Mouse (Mus musculus) neural tube, embryonic 13.5 days (tissue): ENCODE results near the gene Cd34. TPM values are rescaled to one million over a fixed set of nuclear protein-coding genes. Genes with fewer than 3 reads are reported as not detected.

Source experiments
- ATAC-seq: fragments of 200-750 bp; cut with Nextera tagmentation; 2 replicates; pipeline ENCODE4 v1.8.0; 2017; ENCODE audit warnings: low read depth, mild to moderate bottlenecking, moderate TSS enrichment, moderate library complexity
- H3K27ac ChIP-seq: fragments of 300-500 bp; sonication (generic); replicated peaks from 2 replicates; pipeline ENCODE4 v1.5.1; 2015; ENCODE audit warnings: moderate library complexity, mild to moderate bottlenecking, inconsistent platforms
- H3K27me3 ChIP-seq: fragments of 300-500 bp; sonication (generic); 2 replicates; pipeline ENCODE4 v1.6.1; 2015; ENCODE audit warnings: mild to moderate bottlenecking, inconsistent platforms
- H3K36me3 ChIP-seq: fragments of 300-500 bp; sonication (generic); 2 replicates; pipeline ENCODE4 v1.6.1; 2015; ENCODE audit warnings: mild to moderate bottlenecking, inconsistent platforms
- H3K4me1 ChIP-seq: fragments of 300-500 bp; sonication (generic); replicated peaks from 2 replicates; pipeline ENCODE4 v1.6.1; 2015; ENCODE audit warnings: inconsistent platforms
- H3K4me2 ChIP-seq: fragments of 300-500 bp; sonication (generic); 2 replicates; pipeline ENCODE4 v1.6.1; 2015; ENCODE audit warnings: inconsistent platforms, mild to moderate bottlenecking, moderate library complexity
- H3K4me3 ChIP-seq: fragments of 300-500 bp; sonication (generic); 2 replicates; pipeline ENCODE4 v1.5.1; 2015; ENCODE audit warnings: mild to moderate bottlenecking, inconsistent platforms
- H3K9ac ChIP-seq: fragments of 300-500 bp; sonication (generic); 2 replicates; pipeline ENCODE4 v1.6.1; 2015; ENCODE audit warnings: moderate library complexity, mild to moderate bottlenecking, inconsistent platforms
- H3K9me3 ChIP-seq: fragments of 300-500 bp; sonication (generic); 2 replicates; pipeline ENCODE4 v1.6.1; 2016; ENCODE audit warnings: inconsistent platforms
- WGBS: fragments of 180-500 bp; shearing (Covaris S2); methylation state at CpG from one replicate; pipeline ENCODE4 v1.1.7; 2015; 5-methylcytosine and 5-hydroxymethylcytosine counted together
- polyA plus RNA-seq: library from polyadenylated mRNA; unstranded; fragments of >200 nt; fragmentation: Nextera tagmentation; extraction: Ambion mirVana; gene quantifications from 2 replicates; pipeline ENCODE4 v1.2.1, GENCODE M21; 2015

The Cd34 gene
- polyA plus RNA-seq, 1 experiment from 2014 or later, result 40.9 TPM

DNA sequence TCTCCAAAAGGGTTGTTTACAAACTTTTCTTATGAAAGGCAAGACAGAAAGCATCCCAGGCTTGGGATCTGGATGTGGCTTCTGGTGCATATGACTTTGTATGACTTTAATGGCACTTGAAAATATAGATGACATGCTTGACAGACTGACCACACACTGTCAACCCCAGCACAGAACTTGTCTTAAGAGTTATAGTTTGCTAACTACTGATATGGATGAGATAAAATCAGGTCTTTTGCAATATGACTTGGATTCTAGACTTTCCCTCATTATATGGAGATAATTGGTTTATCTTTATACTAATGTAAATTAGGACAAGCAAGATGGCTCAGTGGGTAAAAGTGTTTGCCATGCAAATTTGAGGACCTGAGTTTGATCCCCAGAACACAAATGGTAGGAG lies 4.3 kb downstream of the Cd34 start:
- Histone ChIP-seq H3K4me3 (no peak overlapping the region), H3K4me1 (peaks cover 10% of the 10 kb centered on the region), H3K27me3 (peaks cover 22% of the 10 kb centered on the region), H3K36me3 (no peaks in the 10 kb centered on the region), H3K9ac (no peak overlapping the region), H3K27ac (no peak overlapping the region), H3K4me2 (no peak overlapping the region), H3K9me3 (no peaks in the 10 kb centered on the region)
- no peak for ATAC-seq

DNA sequence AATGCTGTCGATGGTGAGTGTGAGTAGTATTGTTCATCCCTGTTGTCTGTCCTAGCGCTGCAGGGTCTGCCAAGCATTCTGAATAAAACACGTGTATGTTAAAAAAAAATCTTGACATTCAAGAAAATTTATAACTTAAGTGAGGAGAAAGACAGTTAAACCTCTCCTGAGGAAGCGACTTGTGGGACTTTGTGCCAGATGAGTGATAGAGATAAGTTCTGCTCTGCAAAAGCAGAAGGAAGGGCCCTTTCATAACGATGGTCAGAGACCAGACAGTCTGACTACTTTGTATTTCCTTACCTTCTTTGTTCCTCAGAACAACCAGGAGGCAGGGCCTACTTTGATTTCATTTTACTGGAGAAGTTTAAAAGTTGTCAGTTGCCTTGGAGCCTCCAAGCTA lies 4.9 kb downstream of the Cd34 start:
- WGBS, result 80% methylated on average over 5 of the region's 5 CpGs
- no peaks in the 10 kb centered on the region for H3K9me3 ChIP-seq
- no peak overlapping the region for H3K27ac ChIP-seq
- H3K4me1 ChIP-seq, result peaks cover 9% of the 10 kb centered on the region
- no peaks in the 10 kb centered on the region for H3K36me3 ChIP-seq
- no peak overlapping the region for H3K4me3 ChIP-seq
- H3K9ac ChIP-seq, result no peak overlapping the region
- no peak overlapping the region for H3K4me2 ChIP-seq
- ATAC-seq, result no peak
- H3K27me3 ChIP-seq, result peaks cover 16% of the 10 kb centered on the region

DNA sequence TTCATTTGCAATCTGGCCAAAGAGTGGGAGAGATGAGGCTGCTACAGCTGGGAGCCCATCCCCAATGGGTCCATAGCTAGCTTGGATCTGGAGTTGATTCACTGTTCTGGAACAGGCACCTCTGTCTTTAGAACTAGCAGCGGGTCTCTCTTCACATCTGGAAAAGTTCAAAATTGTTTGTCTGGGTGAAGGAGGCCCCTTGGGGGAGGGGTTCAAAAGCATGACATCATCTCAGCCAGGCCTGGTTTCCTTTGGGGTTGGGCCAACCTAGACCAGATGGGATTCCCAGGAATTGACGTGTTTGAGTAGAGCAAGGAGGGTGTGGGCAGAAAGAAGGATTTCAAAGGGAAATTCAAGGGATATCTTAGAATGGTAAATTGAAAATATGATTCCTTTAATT lies 6.8 kb downstream of the Cd34 start:
- Histone ChIP-seq H3K9me3 (no peaks in the 10 kb centered on the region), H3K27me3 (no peaks in the 10 kb centered on the region), H3K36me3 (no peaks in the 10 kb centered on the region), H3K4me2 (no peak overlapping the region), H3K27ac (no peak overlapping the region), H3K9ac (no peak overlapping the region), H3K4me1 (no peaks in the 10 kb centered on the region), H3K4me3 (no peak overlapping the region)
- ATAC-seq, result no peak
- WGBS, result 79% methylated on average over 2 of the region's 2 CpGs

DNA sequence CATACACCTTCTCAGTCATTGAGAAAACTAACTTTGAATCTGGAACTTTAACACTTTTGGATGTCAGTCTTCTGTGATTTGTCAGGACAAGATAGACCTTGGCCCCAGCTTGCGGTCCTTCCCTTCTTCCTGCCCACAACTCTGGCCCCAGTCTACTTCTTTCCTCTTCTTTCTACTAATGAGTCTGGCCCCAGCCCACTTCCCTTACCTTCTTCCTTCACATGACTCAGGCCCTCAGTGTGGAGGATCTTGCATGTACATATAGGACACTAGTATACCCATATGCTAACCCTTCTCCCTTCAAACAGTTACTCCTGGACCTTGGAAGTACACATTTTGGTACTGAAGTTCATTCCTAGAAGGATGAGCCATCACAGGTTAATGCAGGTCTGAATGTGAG lies 7.8 kb downstream of the Cd34 start:
- Histone ChIP-seq H3K27me3 (no peaks in the 10 kb centered on the region), H3K4me2 (no peak overlapping the region), H3K4me3 (no peak overlapping the region), H3K9me3 (no peaks in the 10 kb centered on the region), H3K4me1 (no peaks in the 10 kb centered on the region), H3K9ac (no peak overlapping the region), H3K27ac (no peak overlapping the region), H3K36me3 (no peaks in the 10 kb centered on the region)
- WGBS, result 97% methylated on average over 1 of the region's 1 CpGs
- no peak for ATAC-seq

DNA sequence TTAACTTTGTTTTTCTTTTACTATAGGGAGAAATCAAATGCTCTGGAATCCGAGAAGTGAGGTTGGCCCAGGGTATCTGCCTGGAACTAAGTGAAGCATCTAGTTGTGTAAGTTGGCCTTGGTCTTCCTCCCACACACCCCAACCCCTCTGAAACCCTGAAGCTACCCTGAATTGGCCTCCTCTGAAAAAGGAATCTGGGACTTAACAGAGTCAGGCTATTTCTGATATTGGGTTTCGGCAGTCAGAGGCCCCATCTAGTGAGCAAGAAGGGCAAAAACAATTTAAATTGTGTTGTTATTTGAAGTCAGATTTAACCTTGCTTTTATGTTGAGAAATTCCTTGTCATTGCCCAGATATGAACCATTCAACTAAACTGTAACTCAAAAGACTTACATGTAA lies 12.3 kb downstream of the Cd34 start:
- no peak for ATAC-seq
- Histone ChIP-seq H3K4me1 (no peaks in the 10 kb centered on the region), H3K9ac (no peak overlapping the region), H3K9me3 (no peaks in the 10 kb centered on the region), H3K4me2 (no peak overlapping the region), H3K4me3 (no peak overlapping the region), H3K27me3 (no peaks in the 10 kb centered on the region), H3K27ac (no peak overlapping the region), H3K36me3 (no peaks in the 10 kb centered on the region)
- 65% methylated on average over 2 of the region's 2 CpGs for WGBS

DNA sequence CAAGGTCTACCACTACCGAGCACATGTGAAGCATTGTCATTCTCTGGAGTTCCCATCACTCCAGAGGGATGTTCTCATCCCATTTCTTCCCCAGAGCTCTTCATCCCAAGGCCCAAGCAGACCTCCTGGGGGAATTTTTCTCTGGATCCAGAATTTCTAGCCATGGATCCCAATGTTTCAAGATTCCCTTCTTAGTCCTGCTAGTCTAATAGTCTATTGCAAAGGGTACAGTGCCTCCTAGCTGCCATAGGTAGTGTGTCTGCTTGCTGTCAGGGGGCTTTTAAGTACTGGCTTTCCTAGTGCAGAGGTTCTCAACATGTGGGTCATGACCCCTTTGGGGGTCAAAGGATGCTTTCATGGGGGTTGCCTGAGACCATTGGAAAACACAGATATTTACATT lies 14.3 kb downstream of the Cd34 start:
- Histone ChIP-seq H3K9ac (no peak overlapping the region), H3K4me1 (no peaks in the 10 kb centered on the region), H3K4me2 (no peak overlapping the region), H3K4me3 (no peak overlapping the region), H3K9me3 (no peaks in the 10 kb centered on the region), H3K36me3 (no peaks in the 10 kb centered on the region), H3K27me3 (no peaks in the 10 kb centered on the region), H3K27ac (no peak overlapping the region)
- WGBS, result 85% methylated on average over 1 of the region's 1 CpGs
- no peak for ATAC-seq

DNA sequence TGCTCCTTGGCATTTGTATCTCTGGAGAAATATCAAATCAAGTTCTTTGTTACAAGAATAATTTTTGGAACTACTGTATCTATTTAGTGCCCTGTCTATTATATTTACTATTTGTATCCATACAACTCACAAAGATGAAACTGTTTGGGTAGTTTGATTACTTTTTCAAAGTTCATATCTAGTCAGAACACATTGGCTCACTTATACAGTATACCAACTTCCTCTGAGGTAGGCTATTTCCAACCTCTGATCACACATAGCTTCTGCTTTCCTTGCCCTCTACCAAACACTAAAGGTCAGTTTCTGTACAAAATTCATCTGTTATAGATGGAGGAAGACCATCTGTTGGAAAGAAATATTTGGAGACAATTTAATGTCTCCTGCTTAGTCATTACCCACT lies 16.1 kb downstream of the Cd34 start:
- no peak overlapping the region for H3K4me2 ChIP-seq
- H3K4me3 ChIP-seq, result no peak overlapping the region
- H3K9me3 ChIP-seq, result no peaks in the 10 kb centered on the region
- H3K27ac ChIP-seq, result no peak overlapping the region
- no peak overlapping the region for H3K9ac ChIP-seq
- H3K4me1 ChIP-seq, result no peaks in the 10 kb centered on the region
- no peak for ATAC-seq
- H3K27me3 ChIP-seq, result no peaks in the 10 kb centered on the region
- H3K36me3 ChIP-seq, result no peaks in the 10 kb centered on the region

DNA sequence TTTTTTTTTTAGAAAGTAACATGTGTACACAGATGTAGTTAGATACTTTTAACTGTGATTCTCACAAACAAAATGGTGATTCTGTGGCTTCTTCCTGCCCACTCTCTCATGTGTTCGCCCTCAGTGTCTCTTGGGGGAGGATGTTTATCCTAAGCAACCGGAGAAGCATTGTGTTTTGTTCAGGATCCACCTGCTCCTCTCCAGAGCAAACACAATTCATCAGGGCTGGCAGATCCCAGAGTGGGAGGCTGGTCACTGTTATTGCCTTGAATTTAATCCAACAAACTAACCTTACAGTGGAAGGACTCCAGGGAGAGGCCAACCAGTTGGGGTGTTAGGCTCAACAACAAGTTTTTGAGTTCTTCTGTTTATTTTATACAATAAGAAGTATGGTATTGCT lies 17.1 kb downstream of the Cd34 start:
- Histone ChIP-seq H3K4me3 (no peak overlapping the region), H3K9ac (no peak overlapping the region), H3K27me3 (no peaks in the 10 kb centered on the region), H3K27ac (no peak overlapping the region), H3K9me3 (no peaks in the 10 kb centered on the region), H3K4me1 (no peaks in the 10 kb centered on the region), H3K4me2 (no peak overlapping the region), H3K36me3 (no peaks in the 10 kb centered on the region)
- no peak for ATAC-seq
- 37% methylated on average over 2 of the region's 2 CpGs for WGBS

DNA sequence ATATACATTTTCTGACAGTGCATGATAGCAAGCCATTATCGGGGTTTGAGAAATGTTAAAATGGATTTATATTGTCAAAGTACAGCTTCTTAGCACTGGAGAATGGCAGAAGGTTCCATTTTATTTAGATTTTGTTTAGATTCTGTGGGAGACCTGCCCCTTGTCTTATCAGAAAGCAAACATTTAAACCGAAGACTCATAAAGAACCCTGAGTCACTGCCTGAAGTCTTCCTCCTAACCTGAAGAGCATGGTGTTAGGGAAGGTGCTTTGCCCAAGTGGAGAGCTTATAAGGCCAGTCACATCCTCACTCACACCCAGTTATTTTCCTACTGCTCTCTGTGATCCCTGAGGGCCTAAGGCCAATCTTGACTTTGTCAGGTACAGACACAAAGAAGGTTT lies 18.4 kb downstream of the Cd34 start:
- Histone ChIP-seq H3K36me3 (no peaks in the 10 kb centered on the region), H3K9ac (no peak overlapping the region), H3K9me3 (no peaks in the 10 kb centered on the region), H3K27ac (no peak overlapping the region), H3K4me1 (no peaks in the 10 kb centered on the region), H3K4me3 (no peak overlapping the region), H3K27me3 (no peaks in the 10 kb centered on the region), H3K4me2 (no peak overlapping the region)
- no peak for ATAC-seq
- WGBS, result 90% methylated on average over 2 of the region's 2 CpGs

DNA sequence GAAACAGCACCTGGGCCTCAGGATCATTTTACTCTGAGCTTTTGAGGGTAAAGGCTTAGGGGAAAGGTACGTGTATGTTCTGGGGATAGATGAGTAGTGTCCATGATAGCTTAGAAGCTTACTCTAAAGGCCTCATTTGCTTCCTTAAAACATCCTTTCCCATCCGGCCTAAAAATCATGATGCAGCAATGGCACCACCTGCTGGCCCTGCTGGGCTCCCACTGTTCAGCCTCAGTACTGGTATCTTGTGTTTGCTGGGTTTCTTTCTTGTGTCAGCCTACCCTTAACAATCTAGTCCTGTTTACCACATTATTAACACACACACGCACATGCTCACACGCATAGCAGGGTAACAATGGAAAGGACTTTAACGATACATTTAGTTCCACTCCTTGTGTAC lies 23.6 kb downstream of the Cd34 start:
- H3K4me3 ChIP-seq, result no peak overlapping the region
- H3K9ac ChIP-seq, result no peak overlapping the region
- no peak overlapping the region for H3K4me2 ChIP-seq
- peak; percentile 81 for ATAC-seq
- WGBS, result 35% methylated on average over 5 of the region's 5 CpGs
- H3K4me1 ChIP-seq, result no peaks in the 10 kb centered on the region
- H3K27me3 ChIP-seq, result no peaks in the 10 kb centered on the region
- no peaks in the 10 kb centered on the region for H3K9me3 ChIP-seq
- no peaks in the 10 kb centered on the region for H3K36me3 ChIP-seq
- H3K27ac ChIP-seq, result no peak overlapping the region

DNA sequence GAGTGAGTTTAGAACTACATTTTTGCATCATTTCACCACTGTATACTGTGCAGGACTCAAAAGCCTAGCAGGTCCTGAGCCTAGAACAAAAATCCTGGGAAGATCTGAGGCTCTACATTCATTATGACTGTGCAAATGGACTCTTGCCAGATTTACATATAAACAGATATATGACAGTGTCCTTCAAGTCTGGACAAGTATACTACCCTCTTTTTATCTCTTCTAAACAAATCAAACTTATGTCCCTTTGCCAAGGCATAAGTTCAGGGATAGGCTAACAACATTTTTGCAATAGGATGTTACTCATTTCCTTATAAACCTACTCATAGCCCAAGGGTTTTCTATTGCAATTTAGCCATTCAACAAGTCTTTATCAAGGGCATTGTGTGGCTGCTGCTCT lies 24.1 kb downstream of the Cd34 start:
- ATAC-seq, result 0 out of 2 replicates have a peak, but pooled peaks have one; percentile 8
- no peak overlapping the region for H3K27ac ChIP-seq
- H3K4me2 ChIP-seq, result no peak overlapping the region
- no peaks in the 10 kb centered on the region for H3K9me3 ChIP-seq
- no peaks in the 10 kb centered on the region for H3K4me1 ChIP-seq
- no peak overlapping the region for H3K4me3 ChIP-seq
- H3K9ac ChIP-seq, result no peak overlapping the region
- H3K36me3 ChIP-seq, result no peaks in the 10 kb centered on the region
- H3K27me3 ChIP-seq, result no peaks in the 10 kb centered on the region

DNA sequence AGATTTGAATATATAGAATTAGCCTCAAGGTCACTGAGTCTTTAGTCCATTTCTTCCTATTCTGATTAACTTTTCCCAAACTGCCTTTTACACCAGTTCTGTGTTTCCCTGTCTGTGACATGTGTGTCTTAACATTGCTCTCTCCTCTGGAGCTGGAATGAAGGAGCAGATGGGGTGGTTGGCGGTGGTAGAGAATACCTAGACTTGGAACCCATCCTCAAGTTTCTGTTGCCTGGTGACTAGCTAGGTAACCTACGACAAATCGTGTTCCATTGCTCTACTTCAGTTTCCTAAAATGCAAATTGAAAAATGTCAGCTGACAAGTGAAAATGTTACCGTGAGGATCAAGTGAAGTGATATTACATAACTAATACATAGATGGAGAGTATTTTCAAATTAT lies 33.4 kb downstream of the Cd34 start:
- WGBS, result 91% methylated on average over 4 of the region's 4 CpGs
- ATAC-seq, result no peak

DNA sequence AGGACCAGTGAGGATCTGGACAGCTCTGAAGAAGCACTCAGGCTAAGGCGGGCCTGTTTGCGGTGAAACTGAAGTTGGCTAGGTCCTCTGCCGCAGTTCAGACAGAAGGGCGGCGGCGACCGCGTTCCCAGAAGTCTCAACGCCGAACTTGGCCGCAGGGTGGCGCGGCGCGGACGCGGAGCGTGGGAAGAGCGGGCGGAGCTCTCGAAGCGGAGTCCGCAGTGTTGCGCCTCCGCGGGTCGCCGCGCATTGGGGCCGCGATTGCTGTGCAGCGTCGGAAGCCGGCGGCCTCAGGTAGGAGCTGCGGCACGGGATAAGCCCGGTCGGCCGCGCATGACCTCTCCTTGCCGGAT lies 37.5 kb downstream of the Cd34 start:
- H3K27me3 ChIP-seq, result no peaks in the 10 kb centered on the region
- peaks cover 25% of the 10 kb centered on the region for H3K4me1 ChIP-seq
- peak overlapping the region; percentile 81 for H3K27ac ChIP-seq
- peak overlapping the region; percentile 90 for H3K4me2 ChIP-seq
- no peaks in the 10 kb centered on the region for H3K36me3 ChIP-seq
- peak overlapping the region; percentile 84 for H3K9ac ChIP-seq
- ATAC-seq, result peak; percentile 84
- H3K4me3 ChIP-seq, result peak overlapping the region; percentile 78
- no peaks in the 10 kb centered on the region for H3K9me3 ChIP-seq
- 2% methylated on average over 42 of the region's 42 CpGs for WGBS

More for the DNA sequence above, 33.4 kb downstream of the Cd34 start:
- no peak overlapping the region for H3K4me3 ChIP-seq
- H3K4me1 ChIP-seq, result peaks cover 7% of the 10 kb centered on the region
- no peaks in the 10 kb centered on the region for H3K27me3 ChIP-seq
- no peaks in the 10 kb centered on the region for H3K9me3 ChIP-seq
- H3K27ac ChIP-seq, result no peak overlapping the region
- no peak overlapping the region for H3K4me2 ChIP-seq
- no peak overlapping the region for H3K9ac ChIP-seq
- H3K36me3 ChIP-seq, result no peaks in the 10 kb centered on the region
